In the genomic region with DNA sequence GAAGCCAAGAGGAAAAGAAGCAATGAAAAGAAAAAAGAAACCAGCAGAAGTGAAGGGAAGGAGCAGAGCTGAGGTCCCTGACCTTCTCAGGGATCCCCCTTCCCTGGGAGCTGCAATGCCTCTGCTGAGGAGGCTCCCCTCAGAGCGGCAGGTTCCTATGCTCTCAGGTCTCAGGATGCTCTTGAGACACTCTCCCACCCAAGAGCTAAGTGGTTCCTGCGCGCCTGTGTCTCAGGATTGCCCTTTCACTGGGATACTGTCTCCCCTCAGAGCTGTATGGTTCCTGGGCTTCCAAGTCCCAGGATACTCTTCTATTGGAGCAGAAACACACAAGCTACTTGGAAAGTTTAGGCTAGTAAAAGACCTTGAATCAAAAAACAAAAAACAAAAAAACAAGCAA, we compare ENCODE assay signal across 19 mouse cellular contexts.
DNase-seq lines count a peak whose midpoint lies in the region; ATAC-seq lines count a peak whose summit lies in the region.
"Had no signal": no experiment of that assay in that cellular context is flagged by ENCODE, and none has a peak within 500 bp of the region (broad histone marks: within the 10 kb centered on the region; RNA-seq: fewer than 3 reads in every experiment).

No protein-coding gene starts in this region.

- DNase-seq in heart, adult 11 months, result peak; percentile 67
- DNase-seq in heart, adult 9 months (ENCODE audit: low spot score in 2 of 2), result no peak
- DNase-seq in heart, embryonic 10.5 days (ENCODE audit: low spot score), result peak; percentile 64
- DNase-seq: adrenal gland, adult 2 months; adrenal gland, adult 8-10 months; adrenal gland, postnatal 10 days; adrenal gland, postnatal 14 days; adrenal gland, postnatal 25 days; adrenal gland, postnatal 36 days; B cell, adult 2 months; cerebellum, adult 11 months; cerebellum, adult 11-12 months; cerebellum, adult 18-20 months had no signal

- no peak overlapping the region for H3K27ac ChIP-seq in heart, embryonic 10.5 days
- no peak overlapping the region for H3K27ac ChIP-seq in heart, embryonic 11.5 days (ENCODE audit: low read depth, low read length)

- 0 out of 2 replicates have a peak, but pooled peaks cover 2% of the 10 kb centered on the region for H3K36me3 ChIP-seq in heart, embryonic 10.5 days
- H3K36me3 ChIP-seq in heart, embryonic 11.5 days (ENCODE audit: control insufficient read depth, insufficient read depth, low read length), result no peaks in the 10 kb centered on the region
- H3K36me3 ChIP-seq: G1E had no signal

- ATAC-seq in heart, embryonic 11.5 days (replicated peaks; ENCODE audit: insufficient number of reproducible peaks, low FRiP score, low TSS enrichment), result no peak
- ATAC-seq: activated CD4-positive, CD25-positive, alpha-beta regulatory T cell, adult 4 months; CD4-positive, CD25-positive, alpha-beta regulatory T cell, adult 4 months; Patski had no signal

- no peak overlapping the region for H3K9ac ChIP-seq in heart, embryonic 11.5 days (ENCODE audit: low read depth, low read length)

- 80% methylated on average over 3 of the region's 3 CpGs for WGBS in heart, embryonic 10.5 days
- 90% methylated on average over 3 of the region's 3 CpGs for WGBS in heart, embryonic 11.5 days (ENCODE audit: insufficient replicate concordance)

- H3K9me3 ChIP-seq in heart, embryonic 10.5 days, result 0 out of 2 replicates have a peak, but pooled peaks cover 4% of the 10 kb centered on the region
- peaks cover 7% of the 10 kb centered on the region for H3K9me3 ChIP-seq in heart, embryonic 11.5 days (replicated peaks; ENCODE audit: control insufficient read depth, low read length)
- H3K9me3 ChIP-seq: G1E had no signal

- H3K4me1 ChIP-seq in heart, embryonic 10.5 days, result no peaks in the 10 kb centered on the region
- no peaks in the 10 kb centered on the region for H3K4me1 ChIP-seq in heart, embryonic 11.5 days (ENCODE audit: control insufficient read depth, insufficient read depth, low read length)

- H3K4me3 ChIP-seq in heart, embryonic 10.5 days, result no peak overlapping the region
- no peak overlapping the region for H3K4me3 ChIP-seq in heart, embryonic 11.5 days (ENCODE audit: low read depth, low read length)

- no peak overlapping the region for H3K4me2 ChIP-seq in heart, embryonic 11.5 days

- H3K27me3 ChIP-seq in heart, embryonic 10.5 days (ENCODE audit: insufficient read depth, poor library complexity, severe bottlenecking), result no peaks in the 10 kb centered on the region
- no peaks in the 10 kb centered on the region for H3K27me3 ChIP-seq in heart, embryonic 11.5 days (ENCODE audit: control insufficient read depth, insufficient read depth, low read length)
- H3K27me3 ChIP-seq: CH12.LX, Patski had no signal

Comparison
In these comparisons a context has a peak if more than half of its experiments do, and no peak if none do; other contexts are left out.
1. DNase-seq: peak in heart, adult 11 months (single experiment) and heart, embryonic 10.5 days (single experiment); none in heart, adult 9 months (0 of 2).